Mouse (Mus musculus) adrenal gland, adult 2 months (tissue): ENCODE measurements at regions not wholly inside any gene's neighbourhood (a gene's known extent, or its start where the extent isn't known, plus 50 kb on each side); places are given as distances from the start of the nearest gene placed in this dataset.
"Not testable (repeated sequence)": the region's sequence is repeated elsewhere in the genome, so short reads cannot be mapped to it uniquely, and the experiment has no call there.

Source experiments
- DNase-seq: peaks from one replicate; pipeline ENCODE4 v3.0.0; 2021
- microRNA-seq, 2 experiments: library from miRNA; unstranded; fragments of <30 nt; microRNA quantifications; one replicate each; pipeline ENCODE4 v1.2.0; 2021

- DNase-seq = not testable (repeated sequence)
Observed at GRCm38 (mm10) chr13:61805300-61805699, 235.4 kb upstream of the Cts3 start.

- peak; percentile 63 for DNase-seq
Observed at GRCm38 (mm10) chr13:61804168-61804874, 234.4 kb upstream of the Cts3 start.

GRCm38 (mm10) chr13:61803763-61804162 lies 233.8 kb upstream of the Cts3 start:
- not testable (repeated sequence) for DNase-seq

- DNase-seq = not testable (repeated sequence)
Observed at GRCm38 (mm10) chr13:61763457-61763856, 193.5 kb upstream of the Cts3 start.

Small RNA genes lying in the stretch of these regions (microRNA-seq; reads per million reads assigned to microRNA genes)
- 0 reads per million in 2 experiments for gene Gm23739
